Mouse (Mus musculus) thymus, adult 2 months (tissue): ENCODE data around the gene Ext2. TPM values are rescaled to one million over a fixed set of nuclear protein-coding genes. Genes with fewer than 3 reads are reported as not detected.

Experiments
- DNase-seq: peaks from one replicate; pipeline ENCODE4 v3.0.0; 2021
- H3K27ac ChIP-seq: fragments of 200-500 bp; 2 replicates; pipeline ENCODE4 v1.5.1; 2012; ENCODE audit warnings: low read length, control low read depth; ENCODE audit not compliant: control insufficient read depth, insufficient read depth
- H3K27me3 ChIP-seq: fragments of 200-500 bp; 2 replicates; pipeline ENCODE4 v1.6.1; 2012; ENCODE audit warnings: mild to moderate bottlenecking, low read length, moderate library complexity, mixed read lengths; ENCODE audit not compliant: control insufficient read depth, insufficient read depth
- H3K36me3 ChIP-seq: fragments of 200-500 bp; 2 replicates; pipeline ENCODE4 v1.6.1; 2012; ENCODE audit warnings: mild to moderate bottlenecking, low read length, moderate library complexity; ENCODE audit not compliant: control insufficient read depth, insufficient read depth
- H3K4me1 ChIP-seq: fragments of 200-500 bp; replicated peaks from 2 replicates; pipeline ENCODE4 v1.6.1; 2012; ENCODE audit warnings: low read length; ENCODE audit not compliant: control insufficient read depth, insufficient read depth
- H3K4me3 ChIP-seq: fragments of 200-500 bp; 2 replicates; pipeline ENCODE4 v1.5.1; 2012; ENCODE audit warnings: mild to moderate bottlenecking, low read length, control low read depth, moderate library complexity; ENCODE audit not compliant: control insufficient read depth, insufficient read depth
- CTCF ChIP-seq: fragments of 200-500 bp; IDR thresholded peaks from 2 replicates; pipeline ENCODE4 v1.5.1; 2012; ENCODE audit warnings: mild to moderate bottlenecking, control low read depth, low read length, moderate library complexity, borderline replicate concordance; ENCODE audit not compliant: control insufficient read depth, poor library complexity, insufficient read depth; ENCODE audit errors: extremely low read depth
- POLR2A ChIP-seq: fragments of 200-500 bp; IDR thresholded peaks from 2 replicates; pipeline ENCODE4 v1.6.1; 2012; ENCODE audit warnings: mild to moderate bottlenecking, low read length, control low read depth, moderate library complexity; ENCODE audit not compliant: control insufficient read depth, poor library complexity, insufficient read depth; ENCODE audit errors: extremely low read depth
- WGBS: fragments of 180-500 bp; shearing (Covaris S2); methylation state at CpG from one replicate; pipeline ENCODE4 v1.1.7; 2018; 5-methylcytosine and 5-hydroxymethylcytosine counted together
- polyA plus RNA-seq: library from polyadenylated mRNA; depleted of rRNA; stranded (reverse); fragments of >200 nt; gene quantifications from 2 replicates; pipeline ENCODE4 v1.2.3, GENCODE M21; 2012

Gene Ext2
- polyA plus RNA-seq, 1 experiment: 46.6 TPM

GRCm38 (mm10) chr2:93661096-93661495 lies 161.3 kb downstream of the Ext2 start:
- DNase-seq: no peak
- Histone ChIP-seq H3K4me1 (no peaks in the 10 kb centered on the region), H3K36me3 (no peaks in the 10 kb centered on the region), H3K4me3 (no peak overlapping the region), H3K27ac (no peak overlapping the region), H3K27me3 (no peaks in the 10 kb centered on the region; the same call in 1 of the 2 replicates)
- no peak for TF ChIP-seq CTCF
- no peak for TF ChIP-seq POLR2A
- 88% methylated on average over 6 of the region's 6 CpGs for WGBS

DNA sequence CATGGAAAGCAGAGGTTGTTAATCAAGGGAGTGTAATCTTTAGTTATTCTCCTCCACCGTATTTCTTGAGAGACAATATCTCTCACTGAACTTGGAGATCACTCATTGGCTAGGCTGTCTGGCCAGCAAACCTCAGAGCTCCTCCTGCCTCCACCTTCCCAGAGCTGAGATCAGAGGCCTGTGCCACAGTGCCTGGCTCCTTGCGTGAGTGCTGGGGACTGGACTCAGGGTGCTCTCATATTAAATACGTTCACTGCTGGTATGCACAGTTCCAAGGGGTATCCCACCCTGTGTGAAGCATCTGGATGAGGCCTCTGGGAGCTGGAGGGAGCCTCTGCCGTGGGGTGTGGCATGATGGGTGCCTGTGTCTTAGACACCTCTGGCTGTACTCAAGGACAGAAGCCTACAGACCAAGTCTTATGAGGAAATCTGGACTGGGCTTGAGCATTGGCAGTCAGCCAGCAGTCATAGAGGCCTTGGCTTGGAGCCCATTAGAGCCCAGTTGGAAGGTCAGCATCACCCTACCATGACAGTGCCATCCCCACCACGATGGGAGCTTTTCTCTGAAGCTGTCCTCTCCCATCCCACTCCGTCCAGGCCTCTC lies 162.6 kb downstream of the Ext2 start:
- no peaks in the 10 kb centered on the region for H3K36me3 ChIP-seq
- H3K4me3 ChIP-seq: no peak overlapping the region
- WGBS: 85% methylated on average over 6 of the region's 6 CpGs
- no peak overlapping the region for H3K27ac ChIP-seq
- H3K4me1 ChIP-seq: no peaks in the 10 kb centered on the region
- H3K27me3 ChIP-seq: no peaks in the 10 kb centered on the region; the same call in 1 of the 2 replicates
- no peak for DNase-seq
- TF ChIP-seq POLR2A (no peak), CTCF (no peak)

DNA sequence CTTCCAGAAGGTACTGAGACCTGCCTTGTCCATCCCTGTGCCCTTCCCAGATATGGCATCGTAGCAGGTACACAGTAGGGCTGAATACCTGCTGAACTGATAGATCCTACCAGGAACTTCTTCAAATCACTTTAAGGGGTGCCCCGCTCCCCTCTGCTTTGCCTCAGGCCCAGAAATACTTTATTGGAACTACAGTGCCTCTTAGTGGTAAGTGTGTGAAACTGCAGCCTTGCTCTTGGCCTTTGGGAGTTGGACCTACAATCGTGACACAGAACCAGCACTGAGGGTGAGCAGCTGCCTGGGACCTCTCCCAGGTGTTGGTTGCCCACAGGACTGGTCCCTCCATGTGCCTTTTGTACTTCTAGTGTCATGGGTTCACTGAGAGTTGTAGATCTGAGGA lies 163.4 kb downstream of the Ext2 start:
- no peaks in the 10 kb centered on the region for H3K4me1 ChIP-seq
- no peak overlapping the region for H3K27ac ChIP-seq
- 30% methylated on average over 3 of the region's 3 CpGs for WGBS
- no peaks in the 10 kb centered on the region for H3K27me3 ChIP-seq
- H3K36me3 ChIP-seq: no peaks in the 10 kb centered on the region
- peak; percentile 9 for DNase-seq
- no peak overlapping the region for H3K4me3 ChIP-seq
- TF ChIP-seq POLR2A: no peak
- TF ChIP-seq CTCF: 0 out of 2 replicates have a peak, but pooled peaks have one; percentile 21

GRCm38 (mm10) chr2:93654336-93655055 lies 167.9 kb downstream of the Ext2 start:
- Histone ChIP-seq H3K27me3 (no peaks in the 10 kb centered on the region; the same call in 1 of the 2 replicates), H3K4me1 (no peaks in the 10 kb centered on the region), H3K4me3 (no peak overlapping the region), H3K36me3 (no peaks in the 10 kb centered on the region), H3K27ac (no peak overlapping the region)
- TF ChIP-seq CTCF (no peak), POLR2A (no peak)
- WGBS: 89% methylated on average over 11 of the region's 11 CpGs
- no peak for DNase-seq

DNA sequence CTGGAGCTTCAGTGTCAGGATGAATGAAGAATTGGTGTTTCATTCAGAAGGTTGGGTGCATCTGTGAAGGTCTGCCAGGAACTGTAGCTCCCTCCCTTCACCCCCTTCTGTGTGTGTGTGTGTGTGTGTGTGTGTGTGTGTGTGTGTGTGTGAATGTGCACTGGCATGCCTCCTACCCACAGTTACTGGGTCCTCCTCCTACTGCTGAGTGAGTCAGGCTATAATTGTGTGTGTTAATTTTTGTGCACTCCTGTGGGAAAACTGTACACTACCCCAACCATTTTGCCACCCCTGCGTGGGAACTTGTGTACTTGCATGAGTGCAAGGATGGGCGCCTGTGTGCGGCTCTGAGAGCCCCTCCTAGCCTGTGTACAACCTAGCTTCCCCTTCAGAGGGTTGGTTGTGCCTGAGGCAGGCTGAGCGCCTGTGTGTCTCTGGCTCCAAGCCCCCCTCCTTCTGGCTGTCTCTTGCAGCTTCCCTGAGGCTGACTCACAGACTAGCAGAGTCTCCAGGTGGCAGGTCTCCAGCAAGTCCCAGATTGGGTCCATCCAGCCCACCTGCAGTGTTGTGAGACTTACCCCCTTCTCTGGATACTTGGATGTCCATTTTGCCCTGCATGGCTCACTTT lies 173.0 kb downstream of the Ext2 start:
- 42% methylated on average over 4 of the region's 4 CpGs for WGBS
- peaks cover 7% of the 10 kb centered on the region; the same call in 1 of the 2 replicates for H3K27me3 ChIP-seq
- TF ChIP-seq POLR2A: no peak
- no peak overlapping the region for H3K4me3 ChIP-seq
- DNase-seq: no peak
- H3K4me1 ChIP-seq: no peaks in the 10 kb centered on the region
- no peak overlapping the region for H3K27ac ChIP-seq
- H3K36me3 ChIP-seq: no peaks in the 10 kb centered on the region

GRCm38 (mm10) chr2:93647924-93648575 lies 174.3 kb downstream of the Ext2 start:
- Histone ChIP-seq H3K27ac (no peak overlapping the region), H3K27me3 (peaks cover 16% of the 10 kb centered on the region)
- no peak for TF ChIP-seq CTCF
- TF ChIP-seq POLR2A: no peak

More at GRCm38 (mm10) chr2:93647924-93648575, 174.3 kb downstream of the Ext2 start:
- Histone ChIP-seq H3K36me3 (no peaks in the 10 kb centered on the region), H3K4me3 (no peak overlapping the region), H3K4me1 (no peaks in the 10 kb centered on the region)
- 12% methylated on average over 20 of the region's 20 CpGs for WGBS
- no peak for DNase-seq
